Mouse (Mus musculus) bone marrow, adult 2 months (tissue): ENCODE measurements around the gene Ankrd37. TPM values are rescaled to one million over a fixed set of nuclear protein-coding genes. Genes with fewer than 3 reads are reported as not detected.

Source experiments
- H3K27ac ChIP-seq: fragments of 200-500 bp; 2 replicates; pipeline ENCODE4 v1.5.1; 2012; ENCODE audit warnings: low read depth, mild to moderate bottlenecking, control low read depth, inconsistent platforms, low read length; ENCODE audit not compliant: control insufficient read depth, poor library complexity, insufficient read depth
- H3K4me1 ChIP-seq: fragments of 200-500 bp; 2 replicates; pipeline ENCODE4 v1.6.1; 2011; ENCODE audit warnings: low read length; ENCODE audit not compliant: control insufficient read depth, insufficient read depth
- H3K4me3 ChIP-seq: fragments of 200-500 bp; replicated peaks from 2 replicates; pipeline ENCODE3; 2011; ENCODE audit warnings: mild to moderate bottlenecking, low read depth, low read length, control low read depth; ENCODE audit not compliant: control insufficient read depth
- CTCF ChIP-seq: fragments of 200-500 bp; IDR thresholded peaks from 2 replicates; pipeline ENCODE4 v1.5.1; 2011; ENCODE audit warnings: low read length, control low read depth; ENCODE audit not compliant: control insufficient read depth, insufficient read depth
- POLR2A ChIP-seq: fragments of 200-500 bp; IDR thresholded peaks from 2 replicates; pipeline ENCODE4 v1.6.1; 2011; ENCODE audit warnings: low read depth, mild to moderate bottlenecking, control low read depth, low read length, borderline replicate concordance; ENCODE audit not compliant: control insufficient read depth
- WGBS: fragments of 180-500 bp; shearing (Covaris S2); methylation state at CpG from one replicate; pipeline ENCODE4 v1.1.7; 2018; 5-methylcytosine and 5-hydroxymethylcytosine counted together
- polyA plus RNA-seq: library from polyadenylated mRNA; stranded (reverse); fragments of >200 nt; gene quantifications from 2 replicates; pipeline ENCODE4 v1.2.4, GENCODE M21; 2011; ENCODE audit warnings: low replicate concordance; ENCODE audit not compliant: missing spikeins, insufficient read depth, insufficient read length

Gene Ankrd37
- polyA plus RNA-seq = 9.0 TPM in 1 of 2 replicates, not detected in the other

DNA sequence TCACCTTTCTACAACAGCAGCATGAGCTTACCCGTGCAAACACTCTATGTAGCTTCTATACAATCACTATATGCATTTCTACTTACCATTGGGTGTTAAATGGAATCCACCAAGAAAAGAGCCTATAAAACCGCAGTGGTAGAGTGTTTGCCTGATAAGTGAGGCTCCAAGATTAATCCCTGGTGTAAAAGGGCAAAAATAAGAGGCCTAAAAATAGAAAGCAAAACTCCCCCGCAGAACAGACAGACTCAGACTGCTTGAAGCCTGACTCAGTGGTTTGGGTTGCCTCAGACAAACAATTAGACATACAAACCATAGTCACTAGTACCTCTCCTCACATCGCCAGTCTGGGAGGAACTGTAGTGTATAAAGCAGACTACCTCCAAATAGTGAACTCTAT, at the start of gene Ankrd37:
Ankrd37 (minus strand) TSS at position 112 of the 400 bp plus-strand sequence.
- Histone ChIP-seq H3K4me3 (no peak within 1 kb of the TSS), H3K27ac (no peak within 1 kb of the TSS), H3K4me1 (no peaks in the 10 kb centered on the region)
- WGBS = 58% methylated on average over 4 of the region's 4 CpGs
- TF ChIP-seq CTCF = no peak
- no peak for TF ChIP-seq POLR2A

- H3K4me3 ChIP-seq = no peak overlapping the region
Measured at GRCm38 (mm10) chr8:46040260-46040659, 34.8 kb upstream of the Ankrd37 start.

DNA sequence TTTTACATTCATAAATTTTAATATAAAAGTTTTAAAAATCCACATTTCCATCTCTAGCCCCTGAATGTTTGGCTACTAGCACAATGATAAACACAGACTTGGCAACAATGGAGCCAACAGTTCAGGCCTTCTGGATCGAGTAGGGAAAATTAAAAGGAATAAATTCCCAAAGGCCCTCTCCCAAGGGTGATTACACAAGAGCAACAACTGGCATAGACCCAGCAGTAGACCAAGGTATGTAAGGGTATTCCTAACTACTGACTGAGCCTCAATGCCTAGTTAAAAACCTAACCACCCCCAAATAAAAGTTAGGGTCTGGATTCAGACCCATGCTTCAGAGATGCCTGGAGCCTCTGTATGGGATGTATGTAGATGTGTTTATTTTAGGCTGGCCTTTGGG, 34.2 kb upstream of the Ankrd37 start:
- Histone ChIP-seq H3K27ac (no peak overlapping the region), H3K4me3 (no peak overlapping the region), H3K4me1 (no peaks in the 10 kb centered on the region)
- no peak for TF ChIP-seq CTCF
- no peak for TF ChIP-seq POLR2A
- 76% methylated on average over 1 of the region's 1 CpGs for WGBS

More at GRCm38 (mm10) chr8:46040260-46040659, 34.8 kb upstream of the Ankrd37 start:
- no peaks in the 10 kb centered on the region for H3K4me1 ChIP-seq
- TF ChIP-seq POLR2A (no peak), CTCF (no peak)
- no peak overlapping the region for H3K27ac ChIP-seq
- WGBS = 88% methylated on average over 13 of the region's 13 CpGs

DNA sequence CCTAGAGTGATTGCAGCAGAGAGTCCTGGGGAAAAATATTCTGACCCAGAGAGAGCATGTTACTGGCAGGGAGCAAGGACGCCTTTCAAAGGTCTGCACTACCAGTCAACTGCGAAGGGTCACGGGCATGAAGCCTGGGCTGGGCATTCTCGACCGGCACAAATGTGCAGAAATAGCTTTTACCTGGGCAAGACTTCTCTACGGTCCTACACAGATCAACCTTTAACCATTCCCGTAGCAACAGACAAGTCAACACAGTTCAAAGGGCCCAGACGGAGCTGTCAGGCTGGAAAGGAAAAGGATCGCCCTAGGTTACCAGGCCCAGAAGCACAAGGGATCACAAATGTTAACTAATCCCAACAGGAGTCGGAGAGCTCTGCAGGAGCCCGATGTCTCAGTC, 30.7 kb upstream of the Ankrd37 start:
- 84% methylated on average over 11 of the region's 11 CpGs for WGBS
- H3K27ac ChIP-seq = no peak overlapping the region
- no peaks in the 10 kb centered on the region for H3K4me1 ChIP-seq
- no peak overlapping the region for H3K4me3 ChIP-seq
- TF ChIP-seq POLR2A (no peak), CTCF (no peak)

GRCm38 (mm10) chr8:46024392-46024791, 18.9 kb upstream of the Ankrd37 start:
- Histone ChIP-seq H3K4me3 (no peak overlapping the region), H3K4me1 (no peaks in the 10 kb centered on the region), H3K27ac (no peak overlapping the region)
- no peak for TF ChIP-seq POLR2A
- TF ChIP-seq CTCF = no peak
- 75% methylated on average over 4 of the region's 4 CpGs for WGBS

DNA sequence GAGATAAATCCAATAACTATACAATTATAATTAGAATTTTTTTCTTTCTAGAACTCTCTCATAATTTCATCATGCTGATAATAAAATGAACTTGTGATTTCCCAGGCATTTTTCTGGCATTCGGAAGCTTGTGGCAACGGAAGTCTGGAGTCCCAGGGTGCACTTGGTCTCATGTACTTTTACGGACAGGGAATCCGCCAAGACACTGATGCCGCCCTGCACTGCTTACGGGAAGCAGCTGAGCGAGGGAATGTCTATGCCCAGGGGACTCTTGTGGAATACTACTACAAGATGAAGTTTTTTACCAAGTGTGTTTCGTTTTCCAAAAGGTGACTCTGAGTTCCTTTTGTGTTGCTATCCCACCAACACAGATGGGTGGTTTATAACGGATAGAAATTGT, 17.3 kb upstream of the Ankrd37 start:
- TF ChIP-seq POLR2A (no peak), CTCF (no peak)
- Histone ChIP-seq H3K27ac (no peak overlapping the region), H3K4me1 (no peaks in the 10 kb centered on the region), H3K4me3 (no peak overlapping the region)
- WGBS = 90% methylated on average over 9 of the region's 9 CpGs

DNA sequence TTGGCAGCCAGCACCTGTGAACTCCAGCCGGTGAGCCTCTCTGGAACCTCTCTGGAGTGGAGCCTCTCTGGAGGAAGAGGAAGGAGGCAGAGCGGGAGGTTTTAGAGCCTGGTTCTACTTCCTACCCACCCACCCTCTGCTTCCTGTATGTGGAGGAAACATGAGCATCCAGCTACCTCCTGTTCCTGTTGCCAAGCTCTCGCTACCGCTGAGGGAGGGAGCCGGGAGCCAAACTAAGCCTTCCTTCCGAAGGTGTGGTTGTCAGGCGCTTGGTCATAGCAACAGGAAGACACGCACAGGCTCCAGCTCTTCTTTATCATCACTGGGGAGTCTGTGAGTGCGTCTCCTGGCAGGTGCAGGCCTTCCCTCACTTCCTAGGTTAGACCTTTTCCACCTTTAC, 16.7 kb upstream of the Ankrd37 start:
- Histone ChIP-seq H3K4me3 (no peak overlapping the region), H3K4me1 (no peaks in the 10 kb centered on the region), H3K27ac (no peak overlapping the region)
- TF ChIP-seq CTCF (no peak), POLR2A (no peak)
- 79% methylated on average over 9 of the region's 9 CpGs for WGBS

DNA sequence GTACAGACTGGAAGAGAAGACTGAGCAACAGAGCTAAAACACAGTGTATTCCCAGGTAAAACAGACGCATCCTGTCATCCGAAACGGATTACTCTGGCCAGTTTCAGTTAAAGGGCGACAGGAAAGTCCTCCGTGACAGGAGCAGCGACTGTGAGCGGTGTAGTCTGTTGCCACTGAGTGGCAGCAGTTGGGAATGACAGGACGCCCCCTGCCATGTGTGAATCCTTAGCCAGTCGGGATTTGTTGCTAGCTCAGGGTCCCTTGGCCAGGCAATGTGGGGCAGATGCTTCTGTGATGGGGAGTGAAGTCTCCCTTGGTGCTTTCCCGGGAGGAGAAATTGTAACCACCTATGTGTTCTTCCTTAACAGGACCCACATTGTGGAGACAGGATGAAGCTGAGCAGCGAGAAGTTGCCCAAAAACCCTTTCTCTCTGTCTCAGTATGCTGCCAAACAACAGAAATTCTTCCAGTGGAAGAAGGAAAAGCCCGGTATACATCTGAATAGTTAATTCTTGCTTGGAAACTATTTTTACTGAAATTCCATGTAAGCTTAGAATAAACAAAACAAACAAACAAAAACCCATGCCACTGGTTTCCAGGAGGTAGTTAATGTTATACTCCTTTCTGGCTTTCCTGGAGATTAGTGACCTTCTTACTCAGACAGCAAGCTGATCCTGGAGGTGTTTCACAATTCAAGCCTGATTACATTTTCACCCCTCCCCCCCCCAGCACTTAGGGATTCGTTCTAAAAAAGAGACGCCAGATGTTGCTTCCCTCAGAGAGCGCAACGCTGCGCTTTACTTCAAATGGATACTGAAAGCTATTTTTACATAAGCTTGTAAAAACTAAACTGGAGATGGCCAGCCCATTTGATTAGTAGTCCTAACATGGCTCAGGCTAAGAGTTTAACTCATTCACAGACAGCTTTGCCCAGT, 5.5 kb upstream of the Ankrd37 start:
- Histone ChIP-seq H3K4me1 (no peaks in the 10 kb centered on the region), H3K4me3 (no peak overlapping the region), H3K27ac (no peak overlapping the region)
- 52% methylated on average over 17 of the region's 17 CpGs for WGBS
- no peak for TF ChIP-seq CTCF
- TF ChIP-seq POLR2A = no peak

- Histone ChIP-seq H3K4me1 (no peaks in the 10 kb centered on the region), H3K4me3 (no peak overlapping the region), H3K27ac (no peak overlapping the region)
- WGBS = 82% methylated on average over 2 of the region's 2 CpGs
- no peak for TF ChIP-seq CTCF
Measured at GRCm38 (mm10) chr8:46010306-46010705, 4.8 kb upstream of the Ankrd37 start.
